8 mouse cellular contexts compared by ENCODE assay signal in genomic region chr11:98149304-98149750, GRCm38 (mm10). TPM values are rescaled to one million over a fixed set of nuclear protein-coding genes. Genes with fewer than 3 reads are reported as not detected.
DNase-seq lines count a peak whose midpoint lies in the region; ATAC-seq and TF ChIP-seq lines count a peak whose summit lies in the region.

No protein-coding gene starts in this region.

- DNase-seq in ES-E14 (ENCODE audit: low read depth, low spot score) = peak; percentile 88
- DNase-seq in cerebellum, adult 11-12 months = peak; percentile 92
- peak; percentile 95 for DNase-seq in heart, postnatal 4 days
- peak; percentile 87 to 91 for DNase-seq in layer of hippocampus, adult 8-10 months (ENCODE audit: low spot score in 2 of 2)
- peak; percentile 89 for DNase-seq in ovary, adult 18-20 months (ENCODE audit: low spot score)
- peak; percentile 93 for DNase-seq in thymus, postnatal 0 days (ENCODE audit: low spot score)

- in situ Hi-C loops in ES-E14 (cut with MboI; ENCODE audit: low sequenced_read_pairs in 2 of 2, unreplicated experiment in 2 of 2) = no loop called here

- peak overlapping the region; percentile 91 for H3K4me2 ChIP-seq in forebrain, embryonic 16.5 days (ENCODE audit: low read length)
- H3K4me2 ChIP-seq in lung, embryonic 15.5 days = peak overlapping the region; percentile 99

- H3K9ac ChIP-seq in ES-E14 (ENCODE audit: insufficient read depth, low read depth, low read length, poor library complexity, severe bottlenecking) = peak overlapping the region; percentile 93
- peak overlapping the region; percentile 86 for H3K9ac ChIP-seq in forebrain, embryonic 16.5 days (replicated peaks; ENCODE audit: low read depth, low read length)
- H3K9ac ChIP-seq in lung, embryonic 15.5 days = peak overlapping the region; percentile 70

- ATAC-seq in forebrain, embryonic 16.5 days = peak; percentile 90
- peak; percentile 89 for ATAC-seq in lung, embryonic 15.5 days (ENCODE audit: borderline replicate concordance, extremely low read depth, low FRiP score, low TSS enrichment)

- peak overlapping the region; percentile 24; the same call in 1 of the 2 replicates for H3K27ac ChIP-seq in ES-E14 (ENCODE audit: insufficient read depth, low read depth, low read length, poor library complexity, severe bottlenecking)
- H3K27ac ChIP-seq in forebrain, embryonic 16.5 days (ENCODE audit: low read length) = peak overlapping the region; percentile 96
- H3K27ac ChIP-seq in lung, embryonic 15.5 days = peak overlapping the region; percentile 91

- no peaks in the 10 kb centered on the region; the same call in 1 of the 2 replicates for H3K36me3 ChIP-seq in ES-E14 (ENCODE audit: control insufficient read depth, insufficient read depth, low read length, poor library complexity, severe bottlenecking)
- no peaks in the 10 kb centered on the region for H3K36me3 ChIP-seq in forebrain, embryonic 16.5 days (ENCODE audit: control insufficient read depth, insufficient read depth)
- H3K36me3 ChIP-seq in lung, embryonic 15.5 days = no peaks in the 10 kb centered on the region; the same call in 1 of the 2 replicates

- under 1% methylated on average over 33 of the region's 57 CpGs for WGBS in forebrain, embryonic 16.5 days
- WGBS in lung, embryonic 15.5 days = under 1% methylated on average over 26 of the region's 57 CpGs

- no peaks in the 10 kb centered on the region for H3K9me3 ChIP-seq in ES-E14 (ENCODE audit: control insufficient read depth, insufficient read depth, low read depth, low read length)
- no peaks in the 10 kb centered on the region for H3K9me3 ChIP-seq in forebrain, embryonic 16.5 days (ENCODE audit: control insufficient read depth, low read length)
- no peaks in the 10 kb centered on the region for H3K9me3 ChIP-seq in lung, embryonic 15.5 days

- H3K4me3 ChIP-seq in ES-E14 (ENCODE audit: insufficient read depth in 1 of 2, low read depth in 1 of 2, low read length in 2 of 2, poor library complexity in 1 of 2, severe bottlenecking in 1 of 2) = peak overlapping the region; percentile 81 to 96
- H3K4me3 ChIP-seq in forebrain, embryonic 16.5 days (replicated peaks; ENCODE audit: low read length) = peak overlapping the region; percentile 98
- peak overlapping the region; percentile 71 for H3K4me3 ChIP-seq in lung, embryonic 15.5 days

- no peaks in the 10 kb centered on the region for H3K27me3 ChIP-seq in forebrain, embryonic 16.5 days (replicated peaks; ENCODE audit: control insufficient read depth, insufficient read depth, low read length)
- no peaks in the 10 kb centered on the region for H3K27me3 ChIP-seq in lung, embryonic 15.5 days

- peaks cover 0 to 5% of the 10 kb centered on the region in 2 experiments; a peak in 3 of 4 replicates for H3K4me1 ChIP-seq in ES-E14 (ENCODE audit: control insufficient read depth in 2 of 2, insufficient read depth in 2 of 2, low read length in 2 of 2, poor library complexity in 1 of 2)
- H3K4me1 ChIP-seq in forebrain, embryonic 16.5 days (replicated peaks; ENCODE audit: control insufficient read depth, insufficient read depth, low read length) = peaks cover 26% of the 10 kb centered on the region
- peaks cover 8% of the 10 kb centered on the region; the same call in 1 of the 2 replicates for H3K4me1 ChIP-seq in lung, embryonic 15.5 days

TF ChIP-seq in ES-E14, 5 proteins besides CTCF, POLR2A, EP300 and RAD21:
- TF ChIP-seq CHD2 (IDR thresholded peaks at IDR 0.05; ENCODE audit: low read depth, low read length) = peak; percentile 67
- 0 out of 2 replicates have a peak, but pooled peaks have one; percentile 27 for TF ChIP-seq HCFC1 (IDR thresholded peaks at IDR 0.05; ENCODE audit: borderline replicate concordance, insufficient read depth, low read length)
- TF ChIP-seq ZC3H11A (IDR thresholded peaks at IDR 0.05; ENCODE audit: borderline replicate concordance, low read depth, low read length) = no peak
TF ChIP-seq in ES-E14: peak in this region for 2.

RNA-seq across cellular contexts. Expression of gene Fbxl20, which starts 0.9 kb away (rescaled TPM):
- 9.7 and 15.0 TPM in 2 replicates for total RNA-seq in ES-E14 (2012; rRNA removed)
- polyA plus RNA-seq in forebrain, embryonic 16.5 days (2015; fragmentation: Nextera tagmentation; extraction: Ambion mirVana) = 28.0 and 32.1 TPM in 2 replicates
- 10 to 100 TPM; 16.2 to 17.5 TPM for total RNA-seq in heart, postnatal 4 days (2021)
- total RNA-seq in layer of hippocampus, adult 8-10 months (2022) = 10 to 100 TPM; 35.0 to 49.9 (median 41.5) TPM
- polyA plus RNA-seq in lung, embryonic 15.5 days (2015; fragmentation: Nextera tagmentation; extraction: Ambion mirVana) = 14.0 and 17.6 TPM in 2 replicates
- polyA plus RNA-seq in thymus, postnatal 0 days (2015; fragmentation: Nextera tagmentation; extraction: Ambion mirVana) = 12.2 and 18.7 TPM in 2 replicates

RNA-seq across cellular contexts. Expression of gene Med1, which starts 43.8 kb away (rescaled TPM):
- 23.5 and 27.9 TPM in 2 replicates for total RNA-seq in ES-E14 (2012; rRNA removed)
- 67.7 and 75.3 TPM in 2 replicates for polyA plus RNA-seq in forebrain, embryonic 16.5 days (2015; fragmentation: Nextera tagmentation; extraction: Ambion mirVana)
- 10 to 100 TPM; 48.5 to 52.6 TPM for total RNA-seq in heart, postnatal 4 days (2021)
- total RNA-seq in layer of hippocampus, adult 8-10 months (2022) = 10 to 100 TPM; 42.9 to 57.7 (median 49.4) TPM
- polyA plus RNA-seq in lung, embryonic 15.5 days (2015; fragmentation: Nextera tagmentation; extraction: Ambion mirVana) = 57.8 and 60.8 TPM in 2 replicates
- polyA plus RNA-seq in thymus, postnatal 0 days (2015; fragmentation: Nextera tagmentation; extraction: Ambion mirVana) = 68.4 and 75.8 TPM in 2 replicates

RNA-seq across cellular contexts. Expression of gene Cdk12, which starts 53.5 kb away (rescaled TPM):
- 63.3 and 68.8 TPM in 2 replicates for total RNA-seq in ES-E14 (2012; rRNA removed)
- 11.6 and 12.3 TPM in 2 replicates for polyA plus RNA-seq in forebrain, embryonic 16.5 days (2015; fragmentation: Nextera tagmentation; extraction: Ambion mirVana)
- 10 to 100 TPM; 31.3 to 32.7 TPM for total RNA-seq in heart, postnatal 4 days (2021)
- 10 to 100 TPM; 38.8 to 43.5 (median 42.3) TPM for total RNA-seq in layer of hippocampus, adult 8-10 months (2022)
- 8.8 and 10.0 TPM in 2 replicates for polyA plus RNA-seq in lung, embryonic 15.5 days (2015; fragmentation: Nextera tagmentation; extraction: Ambion mirVana)
- 9.0 and 12.2 TPM in 2 replicates for polyA plus RNA-seq in thymus, postnatal 0 days (2015; fragmentation: Nextera tagmentation; extraction: Ambion mirVana)

Comparison
In these comparisons a context has a peak if more than half of its experiments do, and no peak if none do; other contexts are left out.
1. Peak in every context shown above with its lines: DNase-seq, ATAC-seq, H3K4me3 ChIP-seq and H3K27ac ChIP-seq.
2. H3K27ac ChIP-seq: peak in every context shown above with its lines; median percentile 96 in forebrain, embryonic 16.5 days; 91 in lung, embryonic 15.5 days; 24 in ES-E14.